ENCODE assay signal across 8 mouse cellular contexts in genomic region chr1:180225500-180226220, GRCm38 (mm10). TPM values are rescaled to one million over a fixed set of nuclear protein-coding genes. Genes with fewer than 3 reads are reported as not detected.
DNase-seq lines count a peak whose midpoint lies in the region; ATAC-seq lines count a peak whose summit lies in the region.

No protein-coding gene starts in this region.

- H3K9ac ChIP-seq in limb, embryonic 12.5 days (replicated peaks): peak overlapping the region; percentile 52
- peak overlapping the region; percentile 45 for H3K9ac ChIP-seq in midbrain, embryonic 11.5 days (ENCODE audit: low read length)

- ATAC-seq in limb, embryonic 12.5 days (ENCODE audit: insufficient number of reproducible peaks, insufficient read depth, low FRiP score, low TSS enrichment, low read depth): peak; percentile 80
- ATAC-seq in midbrain, embryonic 11.5 days (ENCODE audit: low FRiP score): peak; percentile 76

- peak; percentile 69 for DNase-seq in MN1 (ENCODE audit: low spot score)
- peak; percentile 57 for DNase-seq in c-Kit-positive CD71-negative TER-119-negative erythroid progenitor cells, embryonic 14.5 days (ENCODE audit: low read depth)
- peak; percentile 36 for DNase-seq in forebrain, embryonic 10.5 days (ENCODE audit: extremely low spot score, low spot score)
- DNase-seq in hindbrain, embryonic 10.5 days (ENCODE audit: low spot score): peak; percentile 40
- peak; percentile 90 for DNase-seq in midbrain, embryonic 11.5 days (ENCODE audit: low spot score, missing footprints)
- peak; percentile 76 to 90 for DNase-seq in spleen, postnatal 4 days (ENCODE audit: low spot score in 2 of 2)
- DNase-seq in left cerebral cortex, adult 8-10 months (ENCODE audit: low spot score in 2 of 2): no peak

- no peaks in the 10 kb centered on the region for H3K36me3 ChIP-seq in forebrain, embryonic 10.5 days (replicated peaks)
- H3K36me3 ChIP-seq in hindbrain, embryonic 10.5 days: no peaks in the 10 kb centered on the region
- no peaks in the 10 kb centered on the region for H3K36me3 ChIP-seq in limb, embryonic 12.5 days
- no peaks in the 10 kb centered on the region for H3K36me3 ChIP-seq in midbrain, embryonic 11.5 days (ENCODE audit: control insufficient read depth, insufficient read depth, low read length)

- H3K4me1 ChIP-seq in forebrain, embryonic 10.5 days: peaks cover 21% of the 10 kb centered on the region
- peaks cover 22% of the 10 kb centered on the region for H3K4me1 ChIP-seq in hindbrain, embryonic 10.5 days (replicated peaks)
- peaks cover 12% of the 10 kb centered on the region for H3K4me1 ChIP-seq in limb, embryonic 12.5 days (replicated peaks)
- H3K4me1 ChIP-seq in midbrain, embryonic 11.5 days (ENCODE audit: control insufficient read depth, insufficient read depth, low read length): peaks cover 5% of the 10 kb centered on the region; the same call in 1 of the 2 replicates

- H3K27me3 ChIP-seq in forebrain, embryonic 10.5 days (ENCODE audit: poor library complexity, severe bottlenecking): no peaks in the 10 kb centered on the region
- H3K27me3 ChIP-seq in hindbrain, embryonic 10.5 days (ENCODE audit: insufficient read depth, poor library complexity, severe bottlenecking): 0 out of 2 replicates have a peak, but pooled peaks cover 5% of the 10 kb centered on the region
- no peaks in the 10 kb centered on the region for H3K27me3 ChIP-seq in limb, embryonic 12.5 days
- no peaks in the 10 kb centered on the region for H3K27me3 ChIP-seq in midbrain, embryonic 11.5 days (ENCODE audit: control insufficient read depth, insufficient read depth, low read length)

- 17% methylated on average over 21 of the region's 21 CpGs for WGBS in forebrain, embryonic 10.5 days
- 17% methylated on average over 21 of the region's 21 CpGs for WGBS in hindbrain, embryonic 10.5 days
- WGBS in limb, embryonic 12.5 days: 15% methylated on average over 21 of the region's 21 CpGs
- 16% methylated on average over 21 of the region's 21 CpGs for WGBS in midbrain, embryonic 11.5 days

- H3K27ac ChIP-seq in forebrain, embryonic 10.5 days: peak overlapping the region; percentile 74
- peak overlapping the region; percentile 68 for H3K27ac ChIP-seq in hindbrain, embryonic 10.5 days
- H3K27ac ChIP-seq in limb, embryonic 12.5 days: peak overlapping the region; percentile 70
- H3K27ac ChIP-seq in midbrain, embryonic 11.5 days (ENCODE audit: low read depth, low read length): no peak overlapping the region

- H3K9me3 ChIP-seq in forebrain, embryonic 10.5 days: no peaks in the 10 kb centered on the region
- peaks cover 5% of the 10 kb centered on the region; the same call in 1 of the 2 replicates for H3K9me3 ChIP-seq in hindbrain, embryonic 10.5 days
- H3K9me3 ChIP-seq in limb, embryonic 12.5 days: peaks cover 5% of the 10 kb centered on the region; the same call in 1 of the 2 replicates
- H3K9me3 ChIP-seq in midbrain, embryonic 11.5 days (ENCODE audit: control insufficient read depth, low read length): peaks cover 2% of the 10 kb centered on the region; the same call in 1 of the 2 replicates

- H3K4me3 ChIP-seq in forebrain, embryonic 10.5 days: peak overlapping the region; percentile 59
- peak overlapping the region; percentile 55 for H3K4me3 ChIP-seq in hindbrain, embryonic 10.5 days
- H3K4me3 ChIP-seq in limb, embryonic 12.5 days (replicated peaks): peak overlapping the region; percentile 49
- peak overlapping the region; percentile 37 for H3K4me3 ChIP-seq in midbrain, embryonic 11.5 days (ENCODE audit: low read depth, low read length)

- peak overlapping the region; percentile 71 for H3K4me2 ChIP-seq in limb, embryonic 12.5 days
- H3K4me2 ChIP-seq in midbrain, embryonic 11.5 days: peak overlapping the region; percentile 64

RNA-seq across cellular contexts. Expression of gene Coq8a, which starts 26.3 kb away (rescaled TPM):
- 1.1 TPM in 2 replicates for polyA plus RNA-seq in forebrain, embryonic 10.5 days (2016; fragmentation: Nextera tagmentation; extraction: Ambion mirVana)
- 1.8 and 2.0 TPM in 2 replicates for polyA plus RNA-seq in hindbrain, embryonic 10.5 days (2016; fragmentation: Nextera tagmentation; extraction: Ambion mirVana)
- polyA plus RNA-seq in limb, embryonic 12.5 days (2016; fragmentation: Nextera tagmentation; extraction: Ambion mirVana): 4.0 and 6.0 TPM in 2 replicates
- polyA plus RNA-seq in midbrain, embryonic 11.5 days (2014; fragmentation: Nextera tagmentation; extraction: Ambion mirVana): 0.93 and 1.8 TPM in 2 replicates
- 10 to 100 TPM; 59.6 to 79.0 (median 61.8) TPM for total RNA-seq in left cerebral cortex, adult 8-10 months (2022)

RNA-seq across cellular contexts. Expression of gene Psen2, which starts 37.6 kb away (rescaled TPM):
- 6.4 and 6.5 TPM in 2 replicates for polyA plus RNA-seq in forebrain, embryonic 10.5 days (2016; fragmentation: Nextera tagmentation; extraction: Ambion mirVana)
- 6.8 and 8.3 TPM in 2 replicates for polyA plus RNA-seq in hindbrain, embryonic 10.5 days (2016; fragmentation: Nextera tagmentation; extraction: Ambion mirVana)
- 10.3 and 10.7 TPM in 2 replicates for polyA plus RNA-seq in limb, embryonic 12.5 days (2016; fragmentation: Nextera tagmentation; extraction: Ambion mirVana)
- polyA plus RNA-seq in midbrain, embryonic 11.5 days (2014; fragmentation: Nextera tagmentation; extraction: Ambion mirVana): 5.2 and 5.4 TPM in 2 replicates
- total RNA-seq in left cerebral cortex, adult 8-10 months (2022): 10 to 100 TPM; 19.5 to 21.7 (median 20.9) TPM

Comparison
In these comparisons a context has a peak if more than half of its experiments do, and no peak if none do; other contexts are left out.
1. DNase-seq: peak in MN1 (single experiment), c-Kit-positive CD71-negative TER-119-negative erythroid progenitor cells, embryonic 14.5 days (single experiment), forebrain, embryonic 10.5 days (single experiment), hindbrain, embryonic 10.5 days (single experiment), midbrain, embryonic 11.5 days (single experiment) and spleen, postnatal 4 days (2 of 2); none in left cerebral cortex, adult 8-10 months (0 of 2).
2. Peak in every context shown above with its lines, with median percentiles within 50 percentile points of each other: H3K4me3 ChIP-seq.